Mouse (Mus musculus): ENCODE data around the gene Ssh1.

- TF ChIP-seq CTCF (IDR thresholded peaks at IDR 0.05; ENCODE audit: low read depth) (no peak), EP300 (optimal IDR thresholded peaks at IDR 0.05) (no peak)
Measured at GRCm38 (mm10) chr5:113951693-113952071, 42.0 kb downstream of the Ssh1 start.

All from stomach, postnatal 0 days (tissue).